Mouse (Mus musculus) cortical plate, adult 2 months (tissue): Measurements from ENCODE around the gene Zfp65.

ENCODE experiments used
- CTCF ChIP-seq: fragments of 200-500 bp; IDR thresholded peaks from 2 replicates; pipeline ENCODE4 v1.5.1; 2011; ENCODE audit warnings: mild to moderate bottlenecking, control low read depth, low read length; ENCODE audit not compliant: insufficient read depth; ENCODE audit errors: extremely low read depth
- POLR2A ChIP-seq: fragments of 200-500 bp; IDR thresholded peaks from 2 replicates; pipeline ENCODE4 v1.6.1; 2011; ENCODE audit warnings: mild to moderate bottlenecking, low read length, control low read depth; ENCODE audit not compliant: insufficient read depth; ENCODE audit errors: extremely low read depth

GRCm38 (mm10) chr13:67763031-67763768 is 34.2 kb upstream of the Zfp65 start:
- no peak for TF ChIP-seq CTCF
- TF ChIP-seq POLR2A: no peak
